Mouse (Mus musculus) midbrain, postnatal 0 days (tissue): ENCODE data around the gene Rexo2. TPM values are rescaled to one million over a fixed set of nuclear protein-coding genes. Genes with fewer than 3 reads are reported as not detected.

Experiments
- ATAC-seq: fragments of 200-750 bp; cut with Nextera tagmentation; 2 replicates; pipeline ENCODE4 v1.8.0; 2017; ENCODE audit warnings: moderate number of reproducible peaks, mild to moderate bottlenecking, moderate TSS enrichment, moderate library complexity; ENCODE audit not compliant: low FRiP score
- DNase-seq: peaks from one replicate; pipeline ENCODE4 v3.0.0-alpha.2; 2015; ENCODE audit warnings: low spot score
- H3K27ac ChIP-seq: fragments of 300-500 bp; sonication (generic); 2 replicates; pipeline ENCODE4 v1.5.1; 2014; ENCODE audit warnings: low read depth, mild to moderate bottlenecking, low read length, mixed read lengths
- H3K27me3 ChIP-seq: fragments of 300-500 bp; sonication (generic); 2 replicates; pipeline ENCODE4 v1.6.1; 2014; ENCODE audit warnings: low read length, control low read depth, mixed read lengths; ENCODE audit not compliant: insufficient read depth
- H3K36me3 ChIP-seq: fragments of 300-500 bp; sonication (generic); 2 replicates; pipeline ENCODE4 v1.6.1; 2014; ENCODE audit warnings: low read length, control low read depth, mixed read lengths; ENCODE audit not compliant: insufficient read depth
- H3K4me1 ChIP-seq: fragments of 300-500 bp; sonication (generic); 2 replicates; pipeline ENCODE4 v1.6.1; 2014; ENCODE audit warnings: mild to moderate bottlenecking, control low read depth, antibody characterized with exemption, low read length, mixed read lengths; ENCODE audit not compliant: insufficient read depth
- H3K4me2 ChIP-seq: fragments of 300-500 bp; sonication (generic); 2 replicates; pipeline ENCODE4 v1.6.1; 2014; ENCODE audit warnings: low read depth, mild to moderate bottlenecking, low read length, mixed read lengths; ENCODE audit not compliant: poor library complexity, severe bottlenecking
- H3K4me3 ChIP-seq: fragments of 300-500 bp; sonication (generic); 2 replicates; pipeline ENCODE4 v1.5.1; 2014; ENCODE audit warnings: low read depth, mild to moderate bottlenecking, low read length, moderate library complexity
- H3K9ac ChIP-seq: fragments of 300-500 bp; sonication (generic); replicated peaks from 2 replicates; pipeline ENCODE4 v1.6.1; 2014; ENCODE audit warnings: mild to moderate bottlenecking, low read length, moderate library complexity, mixed read lengths; ENCODE audit not compliant: poor library complexity, severe bottlenecking
- H3K9me3 ChIP-seq: fragments of 300-500 bp; sonication (generic); 2 replicates; pipeline ENCODE4 v1.6.1; 2016; ENCODE audit warnings: low read length, control low read depth
- CTCF ChIP-seq: IDR thresholded peaks from 2 replicates; pipeline ENCODE4 v1.5.1; 2016; ENCODE audit warnings: antibody characterized with exemption, mild to moderate bottlenecking
- WGBS: fragments of 180-500 bp; shearing (Covaris S2); extraction: QIAGEN DNeasy Blood & Tissue Kit; methylation state at CpG from one replicate; pipeline ENCODE4 v1.1.7; 2014; 5-methylcytosine and 5-hydroxymethylcytosine counted together
- microRNA-seq: library from miRNA; unstranded; fragments of <30 nt; microRNA quantifications from one replicate; pipeline ENCODE4, GENCODE M21; 2016; ENCODE audit warnings: borderline number of aligned reads
- polyA plus RNA-seq: library from polyadenylated mRNA; unstranded; fragments of >200 nt; fragmentation: Nextera tagmentation; extraction: Ambion mirVana; gene quantifications from 2 replicates; pipeline ENCODE4 v1.2.1, GENCODE M21; 2015
- total RNA-seq: library from RNA; depleted of rRNA; stranded (reverse); fragments of >200 nt; gene quantifications from 2 replicates; pipeline ENCODE4 v1.2.3, GENCODE M21; 2014; rRNA removed

Gene Rexo2
- total and polyA plus RNA-seq, 2 experiments from 2014 or later = 53.8 to 96.4 TPM

DNA sequence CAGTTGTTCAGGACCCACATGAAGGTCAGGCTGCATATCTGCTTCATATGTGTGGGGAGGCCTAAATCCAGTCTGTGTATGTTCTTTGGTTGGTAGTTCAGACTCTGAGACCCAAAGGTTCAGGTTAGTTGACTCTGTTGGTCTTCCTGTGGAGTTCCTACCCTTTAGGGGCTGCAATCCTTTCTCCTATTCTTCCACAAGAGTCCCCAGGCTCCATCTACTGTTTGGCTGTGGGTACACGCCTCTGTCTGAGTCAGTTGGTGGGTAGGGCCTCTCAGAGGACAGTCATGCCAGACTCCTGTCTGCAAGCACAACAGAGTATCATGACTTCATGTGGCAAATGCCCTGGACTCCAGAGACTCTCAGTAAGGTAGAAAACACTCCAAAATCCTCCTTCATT, 57.2 kb downstream of the Rexo2 start:
- no peaks in the 10 kb centered on the region for H3K4me1 ChIP-seq
- no peak for ATAC-seq
- H3K9me3 ChIP-seq = no peaks in the 10 kb centered on the region
- TF ChIP-seq CTCF = no peak
- no peak overlapping the region for H3K27ac ChIP-seq
- H3K27me3 ChIP-seq = no peaks in the 10 kb centered on the region
- WGBS = 50% methylated on average over 1 of the region's 1 CpGs
- H3K4me3 ChIP-seq = no peak overlapping the region
- H3K9ac ChIP-seq = no peak overlapping the region
- no peak for DNase-seq
- H3K4me2 ChIP-seq = no peak overlapping the region
- no peaks in the 10 kb centered on the region for H3K36me3 ChIP-seq

DNA sequence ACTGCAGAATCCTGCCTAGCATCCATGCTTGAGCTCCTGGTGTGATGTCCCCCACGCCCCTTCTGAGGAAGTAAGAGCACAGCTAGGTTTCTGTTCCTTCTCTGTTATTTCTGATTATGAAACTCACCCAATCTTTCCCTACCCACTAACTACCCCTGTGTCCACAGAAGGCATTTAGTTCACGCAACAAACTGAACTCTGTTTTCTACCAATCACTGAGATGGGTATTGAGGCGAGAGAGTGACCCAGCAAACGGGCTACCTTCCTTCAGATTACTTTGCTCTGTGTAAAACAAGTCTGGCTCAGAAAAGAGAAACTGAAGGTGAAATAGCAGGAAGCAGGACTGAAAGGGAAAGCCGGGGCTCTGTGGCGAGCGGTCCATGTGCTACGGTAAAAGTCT, 58.0 kb downstream of the Rexo2 start:
- Histone ChIP-seq H3K9me3 (no peaks in the 10 kb centered on the region), H3K36me3 (no peaks in the 10 kb centered on the region), H3K4me3 (no peak overlapping the region), H3K27ac (no peak overlapping the region), H3K4me2 (no peak overlapping the region), H3K4me1 (no peaks in the 10 kb centered on the region), H3K9ac (no peak overlapping the region), H3K27me3 (no peaks in the 10 kb centered on the region)
- WGBS = 82% methylated on average over 8 of the region's 8 CpGs
- ATAC-seq (no peak), DNase-seq (no peak)
- TF ChIP-seq CTCF = no peak

DNA sequence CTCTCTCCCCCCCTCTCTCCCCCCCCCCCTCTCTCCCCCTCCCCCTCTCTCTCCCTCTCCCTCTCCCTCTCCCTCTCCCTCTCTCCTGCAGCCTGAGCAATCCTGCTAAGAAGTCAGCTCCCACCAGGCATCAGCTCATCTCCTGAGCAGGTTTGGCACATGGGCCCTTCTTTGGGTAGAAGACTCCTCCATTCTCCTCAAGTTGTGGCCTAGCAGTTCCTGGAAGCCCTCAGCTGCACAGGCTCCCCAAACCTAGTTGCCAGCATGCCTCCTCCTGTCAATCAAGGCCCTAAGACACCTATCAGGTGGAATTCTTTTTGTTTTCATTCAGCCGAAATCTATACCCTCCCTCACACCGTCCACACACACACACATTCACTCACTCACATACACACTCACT, 58.9 kb downstream of the Rexo2 start:
- no peaks in the 10 kb centered on the region for H3K4me1 ChIP-seq
- WGBS = 86% methylated on average over 2 of the region's 2 CpGs
- no peak overlapping the region for H3K9ac ChIP-seq
- no peak for ATAC-seq
- no peaks in the 10 kb centered on the region for H3K27me3 ChIP-seq
- no peaks in the 10 kb centered on the region for H3K36me3 ChIP-seq
- TF ChIP-seq CTCF = no peak
- DNase-seq = no peak
- no peak overlapping the region for H3K27ac ChIP-seq
- H3K9me3 ChIP-seq = no peaks in the 10 kb centered on the region
- no peak overlapping the region for H3K4me2 ChIP-seq
- H3K4me3 ChIP-seq = no peak overlapping the region

DNA sequence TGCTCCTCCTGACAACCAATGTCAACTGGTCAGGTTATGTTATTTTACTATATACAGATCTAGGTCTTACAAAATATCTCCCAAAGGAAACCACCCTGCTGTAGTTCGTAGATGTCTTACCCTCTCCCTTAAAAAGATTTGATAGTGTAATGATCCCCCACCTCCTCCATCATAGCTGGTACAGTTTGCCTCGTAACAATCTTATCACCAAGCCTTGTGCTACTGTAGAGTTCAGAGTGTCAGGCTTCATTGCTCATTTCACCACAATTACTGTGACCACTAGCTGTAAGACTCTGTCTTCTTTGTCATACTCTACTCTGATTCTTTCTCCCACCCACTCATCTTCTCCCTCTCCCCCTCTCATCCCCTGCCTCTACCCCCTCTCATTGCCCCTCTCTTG, 59.4 kb downstream of the Rexo2 start:
- TF ChIP-seq CTCF = no peak
- DNase-seq = no peak
- H3K4me3 ChIP-seq = no peak overlapping the region
- no peak overlapping the region for H3K9ac ChIP-seq
- H3K9me3 ChIP-seq = no peaks in the 10 kb centered on the region
- no peak overlapping the region for H3K4me2 ChIP-seq
- WGBS = 87% methylated on average over 2 of the region's 2 CpGs
- no peak for ATAC-seq
- H3K36me3 ChIP-seq = no peaks in the 10 kb centered on the region
- H3K27ac ChIP-seq = no peak overlapping the region
- no peaks in the 10 kb centered on the region for H3K27me3 ChIP-seq
- H3K4me1 ChIP-seq = no peaks in the 10 kb centered on the region

DNA sequence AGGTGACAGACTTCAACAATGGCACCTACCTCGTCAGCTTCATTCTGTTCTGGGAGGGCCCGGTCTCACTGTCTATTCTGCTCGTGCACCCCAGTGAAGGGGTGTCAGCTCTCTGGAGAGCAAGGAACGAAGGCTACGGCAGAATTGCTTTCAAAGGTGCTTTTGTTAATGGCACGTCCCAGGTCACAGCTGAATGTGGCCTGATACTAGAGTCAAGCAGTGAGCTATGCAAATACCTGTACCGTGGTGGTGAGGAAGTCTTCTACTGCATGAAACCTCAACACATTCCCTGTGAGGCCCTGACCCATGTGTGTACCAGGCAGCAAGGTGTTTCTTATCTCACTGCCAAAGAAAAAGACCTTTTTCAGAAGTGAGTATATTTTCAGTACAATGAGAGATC, 60.0 kb downstream of the Rexo2 start:
- Histone ChIP-seq H3K9me3 (no peaks in the 10 kb centered on the region), H3K27ac (no peak overlapping the region), H3K4me3 (no peak overlapping the region), H3K36me3 (no peaks in the 10 kb centered on the region), H3K27me3 (no peaks in the 10 kb centered on the region), H3K9ac (no peak overlapping the region), H3K4me1 (no peaks in the 10 kb centered on the region), H3K4me2 (no peak overlapping the region)
- ATAC-seq (no peak), DNase-seq (no peak)
- TF ChIP-seq CTCF = no peak
- 87% methylated on average over 7 of the region's 7 CpGs for WGBS

DNA sequence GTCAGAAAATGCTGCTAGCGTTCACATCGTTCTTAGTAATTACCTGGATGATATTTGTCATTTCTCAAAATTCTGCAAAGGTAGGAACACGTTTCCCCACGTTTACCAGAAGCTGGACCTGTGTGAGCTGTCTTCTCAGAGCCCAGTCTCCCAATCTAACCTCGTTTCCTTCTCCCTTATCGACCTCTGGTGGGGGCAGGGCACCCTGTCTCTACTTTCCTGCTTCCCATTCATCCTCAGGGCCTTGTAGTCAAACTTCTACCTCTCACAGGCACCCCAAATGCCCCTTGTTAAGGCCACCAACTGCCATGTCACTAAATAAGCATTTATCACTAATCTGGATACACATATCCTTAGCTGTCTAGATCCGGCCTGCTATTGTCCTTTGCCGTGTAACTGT, 61.6 kb downstream of the Rexo2 start:
- Histone ChIP-seq H3K9ac (no peak overlapping the region), H3K36me3 (no peaks in the 10 kb centered on the region), H3K4me2 (no peak overlapping the region), H3K9me3 (no peaks in the 10 kb centered on the region), H3K4me1 (no peaks in the 10 kb centered on the region), H3K27me3 (no peaks in the 10 kb centered on the region), H3K4me3 (no peak overlapping the region), H3K27ac (no peak overlapping the region)
- DNase-seq = no peak
- TF ChIP-seq CTCF = no peak
- 74% methylated on average over 8 of the region's 8 CpGs for WGBS
- ATAC-seq = no peak

Small RNA genes within 50 kb of the gene (microRNA-seq; reads per million reads assigned to microRNA genes)
- not detected for gene Gm23653

Other genes with a start within 250 kb of the Rexo2 start
- 0.28 and 0.66 TPM in 2 replicates for gene Nxpe2, start 127.2 kb downstream of the Rexo2 start, total RNA-seq
- 0.26 and 0.36 TPM in 2 replicates for gene Nxpe2, start 127.2 kb downstream of the Rexo2 start, polyA plus RNA-seq
- 36.9 and 55.5 TPM in 2 replicates for gene Rbm7, start 14.7 kb upstream of the Rexo2 start, total RNA-seq
- gene Rbm7, start 14.7 kb upstream of the Rexo2 start, polyA plus RNA-seq = 70.8 and 71.2 TPM in 2 replicates
- gene Gm5617, start 14.8 kb upstream of the Rexo2 start, total RNA-seq = 13.4 and 19.0 TPM in 2 replicates
- 22.6 and 27.7 TPM in 2 replicates for gene Gm5617, start 14.8 kb upstream of the Rexo2 start, polyA plus RNA-seq
- gene Nnmt, start 124.5 kb upstream of the Rexo2 start, total RNA-seq = 0.57 and 1.4 TPM in 2 replicates
- 3.1 and 3.5 TPM in 2 replicates for gene Nnmt, start 124.5 kb upstream of the Rexo2 start, polyA plus RNA-seq